Mouse (Mus musculus): Measurements from ENCODE around the gene Ggct.

- peak; percentile 45; the same call in 1 of the 2 replicates for TF ChIP-seq CTCF (IDR thresholded peaks at IDR 0.05; ENCODE audit: extremely low read depth, insufficient read depth, insufficient read length, insufficient replicate concordance)
- TF ChIP-seq POLR2A (IDR thresholded peaks at IDR 0.05; ENCODE audit: low read depth, low read length): no peak
Observed at GRCm38 (mm10) chr6:55016236-55016635, 23.5 kb upstream of the Ggct start.

Measured in spleen, adult 2 months (tissue).